Mouse (Mus musculus): ENCODE measurements around the gene Pdzd2. TPM values are rescaled to one million over a fixed set of nuclear protein-coding genes. Genes with fewer than 3 reads are reported as not detected.
A peak's percentile ranks its signal among the peaks of the same experiment; 100 is the strongest.

Pdzd2 gene
- polyA plus RNA-seq, 1 experiment, result 19.8 TPM

GRCm38 (mm10) chr15:12622701-12623100 is 117.0 kb downstream of the Pdzd2 start:
- Histone ChIP-seq H3K27ac (ENCODE audit: insufficient read depth, low read length) (no peak overlapping the region), H3K4me1 (ENCODE audit: control insufficient read depth, insufficient read depth, low read length) (peaks cover 3% of the 10 kb centered on the region; the same call in 1 of the 2 replicates), H3K4me3 (ENCODE audit: insufficient read depth, low read length) (no peak overlapping the region)
- TF ChIP-seq POLR2A (IDR thresholded peaks at IDR 0.05; ENCODE audit: extremely low read depth, insufficient read depth, low read length) (no peak), CTCF (IDR thresholded peaks at IDR 0.05; ENCODE audit: extremely low read depth, insufficient read depth, low read length) (no peak)

GRCm38 (mm10) chr15:12622093-12622643 is 117.6 kb downstream of the Pdzd2 start:
- Histone ChIP-seq H3K4me3 (ENCODE audit: insufficient read depth, low read length) (no peak overlapping the region), H3K27ac (ENCODE audit: insufficient read depth, low read length) (no peak overlapping the region), H3K4me1 (ENCODE audit: control insufficient read depth, insufficient read depth, low read length) (peaks cover 6% of the 10 kb centered on the region; the same call in 1 of the 2 replicates)
- no peak for TF ChIP-seq POLR2A (IDR thresholded peaks at IDR 0.05; ENCODE audit: extremely low read depth, insufficient read depth, low read length)
- TF ChIP-seq CTCF (IDR thresholded peaks at IDR 0.05; ENCODE audit: extremely low read depth, insufficient read depth, low read length), result no peak

- TF ChIP-seq CTCF (IDR thresholded peaks at IDR 0.05; ENCODE audit: extremely low read depth, insufficient read depth, low read length) (no peak), POLR2A (IDR thresholded peaks at IDR 0.05; ENCODE audit: extremely low read depth, insufficient read depth, low read length) (no peak)
- no peak overlapping the region for H3K4me3 ChIP-seq (ENCODE audit: insufficient read depth, low read length)
- no peak overlapping the region for H3K27ac ChIP-seq (ENCODE audit: insufficient read depth, low read length)
- peaks cover 6% of the 10 kb centered on the region; the same call in 1 of the 2 replicates for H3K4me1 ChIP-seq (ENCODE audit: control insufficient read depth, insufficient read depth, low read length)
Measured at GRCm38 (mm10) chr15:12619273-12619672, 120.5 kb downstream of the Pdzd2 start.

- no peak for TF ChIP-seq POLR2A (IDR thresholded peaks at IDR 0.05; ENCODE audit: extremely low read depth, insufficient read depth, low read length)
- no peak for TF ChIP-seq CTCF (IDR thresholded peaks at IDR 0.05; ENCODE audit: extremely low read depth, insufficient read depth, low read length)
- Histone ChIP-seq H3K4me1 (ENCODE audit: control insufficient read depth, insufficient read depth, low read length) (peaks cover 9% of the 10 kb centered on the region; the same call in 1 of the 2 replicates), H3K4me3 (ENCODE audit: insufficient read depth, low read length) (peak overlapping the region; percentile 2; the same call in 1 of the 2 replicates), H3K27ac (ENCODE audit: insufficient read depth, low read length) (no peak overlapping the region)
Measured at GRCm38 (mm10) chr15:12617651-12618050, 122.1 kb downstream of the Pdzd2 start.

- H3K27ac ChIP-seq (ENCODE audit: insufficient read depth, low read length), result no peak overlapping the region
- TF ChIP-seq POLR2A (IDR thresholded peaks at IDR 0.05; ENCODE audit: extremely low read depth, insufficient read depth, low read length), result no peak
- TF ChIP-seq CTCF (IDR thresholded peaks at IDR 0.05; ENCODE audit: extremely low read depth, insufficient read depth, low read length), result no peak
- H3K4me1 ChIP-seq (ENCODE audit: control insufficient read depth, insufficient read depth, low read length), result peaks cover 9% of the 10 kb centered on the region; the same call in 1 of the 2 replicates
- H3K4me3 ChIP-seq (ENCODE audit: insufficient read depth, low read length), result peak overlapping the region; percentile 2; the same call in 1 of the 2 replicates
Measured at GRCm38 (mm10) chr15:12617220-12617619, 122.5 kb downstream of the Pdzd2 start.

GRCm38 (mm10) chr15:12614944-12615878 is 124.5 kb downstream of the Pdzd2 start:
- Histone ChIP-seq H3K27ac (ENCODE audit: insufficient read depth, low read length) (no peak overlapping the region), H3K4me3 (ENCODE audit: insufficient read depth, low read length) (no peak overlapping the region)
- no peak for TF ChIP-seq CTCF (IDR thresholded peaks at IDR 0.05; ENCODE audit: extremely low read depth, insufficient read depth, low read length)
- TF ChIP-seq POLR2A (IDR thresholded peaks at IDR 0.05; ENCODE audit: extremely low read depth, insufficient read depth, low read length), result no peak

GRCm38 (mm10) chr15:12614011-12614410 is 125.7 kb downstream of the Pdzd2 start:
- H3K4me1 ChIP-seq (ENCODE audit: control insufficient read depth, insufficient read depth, low read length), result peaks cover 9% of the 10 kb centered on the region; the same call in 1 of the 2 replicates
- TF ChIP-seq POLR2A (IDR thresholded peaks at IDR 0.05; ENCODE audit: extremely low read depth, insufficient read depth, low read length) (no peak), CTCF (IDR thresholded peaks at IDR 0.05; ENCODE audit: extremely low read depth, insufficient read depth, low read length) (no peak)
- no peak overlapping the region for H3K4me3 ChIP-seq (ENCODE audit: insufficient read depth, low read length)

More at GRCm38 (mm10) chr15:12614944-12615878, 124.5 kb downstream of the Pdzd2 start:
- peaks cover 9% of the 10 kb centered on the region; the same call in 1 of the 2 replicates for H3K4me1 ChIP-seq (ENCODE audit: control insufficient read depth, insufficient read depth, low read length)

GRCm38 (mm10) chr15:12612944-12613675 is 126.6 kb downstream of the Pdzd2 start:
- Histone ChIP-seq H3K4me3 (ENCODE audit: insufficient read depth, low read length) (no peak overlapping the region), H3K27ac (ENCODE audit: insufficient read depth, low read length) (no peak overlapping the region), H3K4me1 (ENCODE audit: control insufficient read depth, insufficient read depth, low read length) (peaks cover 7% of the 10 kb centered on the region; the same call in 1 of the 2 replicates)
- TF ChIP-seq CTCF (IDR thresholded peaks at IDR 0.05; ENCODE audit: extremely low read depth, insufficient read depth, low read length) (no peak), POLR2A (IDR thresholded peaks at IDR 0.05; ENCODE audit: extremely low read depth, insufficient read depth, low read length) (no peak)

More at GRCm38 (mm10) chr15:12614011-12614410, 125.7 kb downstream of the Pdzd2 start:
- H3K27ac ChIP-seq (ENCODE audit: insufficient read depth, low read length), result no peak overlapping the region

- H3K4me3 ChIP-seq (ENCODE audit: insufficient read depth, low read length), result no peak overlapping the region
- TF ChIP-seq CTCF (IDR thresholded peaks at IDR 0.05; ENCODE audit: extremely low read depth, insufficient read depth, low read length) (no peak), POLR2A (IDR thresholded peaks at IDR 0.05; ENCODE audit: extremely low read depth, insufficient read depth, low read length) (no peak)
- no peaks in the 10 kb centered on the region for H3K4me1 ChIP-seq (ENCODE audit: control insufficient read depth, insufficient read depth, low read length)
- H3K27ac ChIP-seq (ENCODE audit: insufficient read depth, low read length), result no peak overlapping the region
Measured at GRCm38 (mm10) chr15:12608090-12608489, 131.6 kb downstream of the Pdzd2 start.
